Mouse (Mus musculus) sigmoid colon, adult 10 weeks (tissue): Measurements from ENCODE around the gene Itprid1. TPM values are rescaled to one million over a fixed set of nuclear protein-coding genes. Genes with fewer than 3 reads are reported as not detected.

Source experiments
- polyA plus RNA-seq: library from polyadenylated mRNA; stranded (reverse); fragments of 350-450 nt; fragmentation: Illumina TruSeq; extraction: RNeasy Lipid Tissue Mini Kit (QIAGEN cat#74804); gene quantifications from one replicate; pipeline ENCODE4 v1.2.3, GENCODE M21; 2014; ENCODE audit warnings: low read depth, low replicate concordance

Gene Itprid1
- 0.35 TPM for polyA plus RNA-seq

DNA sequence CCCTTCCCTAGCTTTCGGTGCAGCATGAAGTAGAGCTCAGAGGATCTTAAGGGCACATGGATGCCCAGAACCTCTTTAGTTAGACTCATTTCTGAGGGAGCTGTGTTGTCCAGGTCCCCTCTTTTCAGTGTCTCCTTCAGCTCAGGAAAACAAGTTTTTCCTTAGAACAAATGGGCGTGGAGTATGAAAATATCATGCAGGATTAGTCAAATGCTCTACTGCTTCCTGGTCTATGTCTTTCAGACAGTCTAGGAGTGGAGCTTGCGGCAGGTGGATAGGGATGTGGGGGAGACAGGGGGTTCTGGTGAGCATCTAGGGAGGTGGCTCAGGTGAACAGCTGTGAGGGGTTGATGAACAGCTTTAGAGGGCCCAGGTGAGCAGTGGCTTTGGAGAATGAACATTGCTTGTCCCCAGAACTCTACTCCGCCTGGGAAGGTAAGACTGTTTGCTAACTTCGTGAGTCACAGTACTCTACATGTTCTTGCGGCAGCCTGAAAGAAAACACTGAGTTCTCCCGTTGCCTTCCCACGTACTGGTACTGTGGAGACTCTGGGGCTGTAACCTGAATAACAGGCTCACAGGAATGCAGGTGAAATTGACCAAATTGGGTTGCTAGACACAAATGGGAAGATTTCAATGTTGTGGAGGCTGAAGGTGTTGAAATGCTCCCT lies at the start of gene Itprid1:
TSS of gene Itprid1 (plus strand) at position 246 of the 671 bp plus-strand sequence.

DNA sequence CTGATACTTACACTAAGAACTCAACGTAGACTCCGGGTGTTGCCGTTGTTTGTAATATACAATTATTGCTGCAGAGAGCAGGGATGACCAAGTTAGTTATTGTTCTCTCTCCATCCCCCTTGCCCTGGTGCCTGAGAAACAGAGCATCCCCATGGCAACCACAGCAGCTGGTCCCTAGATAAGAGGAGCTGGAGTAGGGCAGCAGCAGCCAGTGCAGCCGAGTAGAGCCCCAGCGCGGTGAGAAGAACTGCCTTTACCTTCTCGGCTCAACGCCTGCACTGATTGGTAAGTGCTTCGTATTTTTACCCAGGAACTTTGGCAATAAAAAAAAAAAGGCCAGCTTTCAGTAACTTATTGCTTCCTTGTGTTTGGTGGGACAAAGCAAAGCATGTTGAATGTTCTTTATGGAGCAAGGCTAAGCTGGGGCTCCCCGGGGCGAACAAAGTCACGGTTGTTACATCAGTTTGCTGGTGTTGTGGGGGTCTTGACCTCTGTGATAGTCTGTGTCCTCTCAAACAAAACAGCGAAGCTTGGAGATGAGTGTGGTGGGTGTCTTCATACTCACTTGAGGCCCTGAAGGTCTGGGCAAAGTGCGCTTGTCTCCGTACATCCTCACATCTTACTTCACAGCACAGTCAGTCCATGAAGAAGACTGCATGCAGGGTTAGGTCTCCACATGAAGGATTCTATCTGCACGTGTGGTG lies 180.7 kb downstream of the Itprid1 start, which contains the start of gene Ppp1r17:
TSS of gene Ppp1r17 (plus strand) at position 207 of the 704 bp plus-strand sequence.

Other genes with a start within 250 kb of the Itprid1 start
- 0.25 TPM for gene Neurod6, start 155.6 kb upstream of the Itprid1 start, polyA plus RNA-seq
- not detected for gene Ppp1r17, start 180.6 kb downstream of the Itprid1 start, polyA plus RNA-seq